Mouse (Mus musculus): ENCODE measurements around the gene Fbxl18.
A peak's percentile ranks its signal among the peaks of the same experiment; 100 is the strongest.

The Fbxl18 gene

GRCm38 (mm10) chr5:142894918-142895613 lies at the start of gene Fbxl18:
Gene Fbxl18, minus strand, starts transcription at chr5:142895421.
- peak; percentile 93 for DNase-seq (ENCODE audit: low read depth, low spot score)

- DNase-seq (ENCODE audit: low read depth, low spot score): no peak
These were observed 45.2 kb upstream of the Fbxl18 start for GRCm38 (mm10) chr5:142940393-142940792.

GRCm38 (mm10) chr5:142937956-142938727 lies 42.9 kb upstream of the Fbxl18 start:
- peak; percentile 61 for DNase-seq (ENCODE audit: low read depth, low spot score)

GRCm38 (mm10) chr5:142936336-142936719 lies 41.1 kb upstream of the Fbxl18 start:
- peak; percentile 82 for DNase-seq (ENCODE audit: low read depth, low spot score)

- DNase-seq (ENCODE audit: low read depth, low spot score): peak; percentile 86
These were observed 40.6 kb upstream of the Fbxl18 start for GRCm38 (mm10) chr5:142935642-142936335.

- no peak for DNase-seq (ENCODE audit: low read depth, low spot score)
These were observed 37.5 kb upstream of the Fbxl18 start for GRCm38 (mm10) chr5:142932731-142933130.

- DNase-seq (ENCODE audit: low read depth, low spot score): peak; percentile 80
These were observed 37.0 kb upstream of the Fbxl18 start for GRCm38 (mm10) chr5:142932084-142932685.

GRCm38 (mm10) chr5:142931241-142931745 lies 36.1 kb upstream of the Fbxl18 start:
- no peak for DNase-seq (ENCODE audit: low read depth, low spot score)

- DNase-seq (ENCODE audit: low read depth, low spot score): no peak
These were observed 34.2 kb upstream of the Fbxl18 start for GRCm38 (mm10) chr5:142929400-142929752.

GRCm38 (mm10) chr5:142928749-142929399 lies 33.7 kb upstream of the Fbxl18 start:
- DNase-seq (ENCODE audit: low read depth, low spot score): peak; percentile 60

- DNase-seq (ENCODE audit: low read depth, low spot score): no peak
These were observed 32.2 kb upstream of the Fbxl18 start for GRCm38 (mm10) chr5:142927341-142927930.

GRCm38 (mm10) chr5:142926940-142927228 lies 31.7 kb upstream of the Fbxl18 start:
- no peak for DNase-seq (ENCODE audit: low read depth, low spot score)

- DNase-seq (ENCODE audit: low read depth, low spot score): no peak
These were observed 31.2 kb upstream of the Fbxl18 start for GRCm38 (mm10) chr5:142926204-142926939.

- no peak for DNase-seq (ENCODE audit: low read depth, low spot score)
These were observed 29.2 kb upstream of the Fbxl18 start for GRCm38 (mm10) chr5:142924336-142924959.

- no peak for DNase-seq (ENCODE audit: low read depth, low spot score)
These were observed 28.6 kb upstream of the Fbxl18 start for GRCm38 (mm10) chr5:142923781-142924180.

GRCm38 (mm10) chr5:142922251-142922650 lies 27.0 kb upstream of the Fbxl18 start:
- DNase-seq (ENCODE audit: low read depth, low spot score): no peak

- no peak for DNase-seq (ENCODE audit: low read depth, low spot score)
These were observed 25.8 kb upstream of the Fbxl18 start for GRCm38 (mm10) chr5:142921074-142921459.

- DNase-seq (ENCODE audit: low read depth, low spot score): no peak
These were observed 25.3 kb upstream of the Fbxl18 start for GRCm38 (mm10) chr5:142920311-142921073.

GRCm38 (mm10) chr5:142917402-142917801 lies 22.2 kb upstream of the Fbxl18 start:
- DNase-seq (ENCODE audit: low read depth, low spot score): no peak

Measured in mesoderm, embryonic 11.5 days (tissue).